21 mouse cellular contexts compared by ENCODE assay signal in genomic region chr12:84864801-84865200, GRCm38 (mm10). TPM values are rescaled to one million over a fixed set of nuclear protein-coding genes. Genes with fewer than 3 reads are reported as not detected.
DNase-seq lines count a peak whose midpoint lies in the region; ATAC-seq and TF ChIP-seq lines count a peak whose summit lies in the region.
"Had no signal": no experiment of that assay in that cellular context is flagged by ENCODE, and none has a peak within 500 bp of the region (broad histone marks: within the 10 kb centered on the region; RNA-seq: fewer than 3 reads in every experiment).

No protein-coding gene starts in this region.

- TF ChIP-seq CTCF in lung, postnatal 0 days (IDR thresholded peaks at IDR 0.05) = no peak

- TF ChIP-seq EP300 in lung, postnatal 0 days (IDR thresholded peaks at IDR 0.05) = no peak

- H3K4me3 ChIP-seq in lung, postnatal 0 days (ENCODE audit: low read depth, low read length) = no peak overlapping the region
- H3K4me3 ChIP-seq: erythroblast, embryonic 14.5 days; forebrain, embryonic 13.5 days; heart, adult 2 months; hindbrain, embryonic 15.5 days; limb, embryonic 13.5 days; liver, embryonic 15.5 days had no signal

- no peaks in the 10 kb centered on the region for H3K9me3 ChIP-seq in lung, postnatal 0 days (ENCODE audit: low read length)
- H3K9me3 ChIP-seq: forebrain, embryonic 13.5 days; G1E; hindbrain, embryonic 15.5 days; limb, embryonic 13.5 days; liver, embryonic 15.5 days had no signal

- 43% methylated on average over 7 of the region's 7 CpGs for WGBS in lung, postnatal 0 days

- peak; percentile 71 for DNase-seq in lung, postnatal 0 days (ENCODE audit: low spot score)
- no peak for DNase-seq in lung, postnatal 4 days
- DNase-seq in 3T3-L1 (ENCODE audit: low read depth, low spot score) (peak; percentile 87), MN1 (ENCODE audit: low spot score) (peak; percentile 43)
- DNase-seq in adrenal gland, postnatal 36 days = peak; percentile 48 to 66
- no peak for DNase-seq in frontal cortex, postnatal 25 days (ENCODE audit: low spot score in 2 of 2)
- no peak for DNase-seq in kidney, postnatal 4 days
- DNase-seq: cerebellum, adult 8-10 months; gastrocnemius, postnatal 25 days; heart, adult 2 months; heart, postnatal 36 days; midbrain, embryonic 14.5 days; thymus, postnatal 14 days had no signal

- no peaks in the 10 kb centered on the region; the same call in 1 of the 2 replicates for H3K4me1 ChIP-seq in lung, postnatal 0 days (ENCODE audit: insufficient read depth, low read depth, low read length)
- H3K4me1 ChIP-seq: forebrain, embryonic 13.5 days; hindbrain, embryonic 15.5 days; liver, embryonic 15.5 days had no signal

- ATAC-seq in lung, postnatal 0 days = no peak; the same call in 1 of the 2 replicates
- ATAC-seq: forebrain, embryonic 13.5 days; intestine, postnatal 0 days had no signal

- no peaks in the 10 kb centered on the region for H3K27me3 ChIP-seq in lung, postnatal 0 days (replicated peaks; ENCODE audit: insufficient read depth, low read length)
- H3K27me3 ChIP-seq: forebrain, embryonic 13.5 days; hindbrain, embryonic 15.5 days had no signal

- H3K9ac ChIP-seq in lung, postnatal 0 days (replicated peaks; ENCODE audit: low read depth) = no peak overlapping the region
- H3K9ac ChIP-seq: forebrain, embryonic 13.5 days; hindbrain, embryonic 15.5 days; limb, embryonic 13.5 days; liver, embryonic 15.5 days had no signal

- H3K4me2 ChIP-seq in lung, postnatal 0 days (replicated peaks; ENCODE audit: low read depth, low read length) = no peak overlapping the region
- H3K4me2 ChIP-seq: forebrain, embryonic 13.5 days; hindbrain, embryonic 15.5 days; liver, embryonic 15.5 days had no signal

- H3K36me3 ChIP-seq in lung, postnatal 0 days (ENCODE audit: insufficient read depth, low read length) = no peaks in the 10 kb centered on the region
- H3K36me3 ChIP-seq: G1E; hindbrain, embryonic 15.5 days; limb, embryonic 13.5 days; liver, embryonic 15.5 days had no signal

- no peak overlapping the region for H3K27ac ChIP-seq in lung, postnatal 0 days (ENCODE audit: low read length)
- H3K27ac ChIP-seq: forebrain, embryonic 13.5 days; heart, adult 2 months; hindbrain, embryonic 15.5 days; limb, embryonic 13.5 days; liver, embryonic 15.5 days had no signal

RNA-seq across cellular contexts. Expression of gene Ltbp2, which starts 11.5 kb away (rescaled TPM):
- 22.4 and 25.7 TPM in 2 replicates for polyA plus RNA-seq in lung, postnatal 0 days (2015; fragmentation: Nextera tagmentation; extraction: Ambion mirVana)
- total RNA-seq in adrenal gland, postnatal 36 days (2021) = 1 to 10 TPM; 6.5 to 6.6 TPM
- total RNA-seq: common myeloid progenitor, adult 5-6 weeks had no signal
- polyA plus RNA-seq: forebrain, embryonic 13.5 days; G1E had no signal

Comparison
In these comparisons a context has a peak if more than half of its experiments do, and no peak if none do; other contexts are left out.
1. DNase-seq: peak in lung, postnatal 0 days (single experiment), 3T3-L1 (single experiment), MN1 (single experiment) and adrenal gland, postnatal 36 days (2 of 2); none in lung, postnatal 4 days (0 of 2), frontal cortex, postnatal 25 days (0 of 2) and kidney, postnatal 4 days (0 of 2).